Mouse (Mus musculus) testis, adult 2 months (tissue): Measurements from ENCODE around the gene Hmbs.

ENCODE experiments used
- CTCF ChIP-seq: fragments of 200-500 bp; IDR thresholded peaks from 2 replicates; pipeline ENCODE4 v1.5.1; 2012; ENCODE audit warnings: low read depth, mild to moderate bottlenecking, inconsistent platforms, low read length, moderate library complexity; ENCODE audit not compliant: control insufficient read depth, insufficient read depth, insufficient replicate concordance
- POLR2A ChIP-seq: fragments of 200-500 bp; IDR thresholded peaks from 2 replicates; pipeline ENCODE4 v1.6.1; 2012; ENCODE audit warnings: low read depth, mild to moderate bottlenecking, inconsistent platforms, low read length, moderate library complexity; ENCODE audit not compliant: control insufficient read depth

- no peak for TF ChIP-seq POLR2A
- TF ChIP-seq CTCF = no peak
These were observed 25.8 kb downstream of the Hmbs start for GRCm38 (mm10) chr9:44318076-44318825.
